Mouse (Mus musculus) embryo, embryonic 11 days (tissue): ENCODE data around the gene Zfp683.

Source experiments
- DNase-seq: peaks from one replicate; pipeline ENCODE4 v3.0.0-alpha.2; 2015

The Zfp683 gene

DNA sequence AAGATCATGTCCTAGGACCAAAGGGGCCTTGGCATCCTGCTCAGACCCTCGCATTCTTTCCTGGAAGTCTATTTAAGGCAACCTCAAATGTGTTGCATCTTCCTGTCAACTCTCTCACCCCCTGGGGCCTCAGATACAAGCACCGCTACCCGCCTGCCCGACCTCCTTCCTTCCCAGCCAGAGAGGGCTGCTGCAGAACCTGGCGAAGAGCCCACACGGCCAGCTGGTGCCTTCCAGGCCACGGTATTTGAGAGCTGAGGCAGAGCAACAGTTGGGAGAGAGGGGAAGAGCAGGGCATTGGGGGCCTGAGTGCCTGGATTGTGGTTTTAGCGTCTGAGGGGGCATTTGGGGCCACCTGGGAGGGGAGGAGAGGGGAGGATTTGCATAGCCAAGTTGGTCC, 1.1 kb upstream of the Zfp683 start:
- DNase-seq = no peak

DNA sequence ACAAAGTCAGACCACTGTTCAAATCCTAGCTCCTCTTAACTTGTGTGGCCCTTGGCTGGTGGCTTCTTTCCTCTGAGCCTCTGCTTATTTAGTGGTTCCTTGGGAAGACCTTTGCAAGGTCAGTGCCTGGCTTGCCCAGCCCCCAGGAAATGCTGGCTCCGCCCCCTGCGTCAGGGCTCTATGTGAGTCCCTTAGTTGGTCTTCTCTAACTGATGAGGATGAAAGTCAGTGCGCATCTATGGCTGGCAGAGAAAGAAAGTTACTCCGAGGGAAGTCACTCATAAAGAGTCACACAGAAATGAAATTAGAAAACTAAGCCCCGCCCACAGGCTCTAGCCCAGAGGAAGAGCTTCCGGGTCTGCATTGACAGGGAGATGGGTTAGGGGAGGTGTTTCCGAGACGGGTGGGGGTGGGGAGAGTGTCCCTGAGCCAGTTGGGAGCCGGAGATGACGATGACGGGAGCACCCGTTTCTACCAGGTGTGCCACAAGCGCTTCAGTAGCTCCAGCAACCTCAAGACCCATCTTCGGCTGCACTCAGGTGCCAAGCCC, 4.6 kb downstream of the Zfp683 start:
- no peak for DNase-seq

DNA sequence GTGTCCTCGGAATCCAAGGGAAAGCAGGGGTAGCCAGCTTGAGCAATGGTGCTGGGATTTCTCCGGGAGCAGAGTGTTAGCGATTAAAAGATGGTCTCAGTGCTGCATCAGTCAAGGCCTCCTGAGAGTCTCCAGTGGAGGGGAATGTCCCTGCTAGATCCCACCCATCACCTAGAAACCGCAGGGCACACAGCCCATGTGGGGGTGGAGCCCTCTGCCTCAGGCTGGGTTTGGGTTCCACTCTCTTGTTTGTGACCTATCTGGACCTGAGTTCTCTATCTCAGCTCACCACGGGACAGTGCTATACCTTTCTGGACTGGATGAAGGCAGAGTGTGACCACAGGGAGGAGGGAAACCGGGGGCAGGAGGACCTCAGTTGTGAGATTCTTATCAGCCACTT, 5.3 kb downstream of the Zfp683 start:
- no peak for DNase-seq

DNA sequence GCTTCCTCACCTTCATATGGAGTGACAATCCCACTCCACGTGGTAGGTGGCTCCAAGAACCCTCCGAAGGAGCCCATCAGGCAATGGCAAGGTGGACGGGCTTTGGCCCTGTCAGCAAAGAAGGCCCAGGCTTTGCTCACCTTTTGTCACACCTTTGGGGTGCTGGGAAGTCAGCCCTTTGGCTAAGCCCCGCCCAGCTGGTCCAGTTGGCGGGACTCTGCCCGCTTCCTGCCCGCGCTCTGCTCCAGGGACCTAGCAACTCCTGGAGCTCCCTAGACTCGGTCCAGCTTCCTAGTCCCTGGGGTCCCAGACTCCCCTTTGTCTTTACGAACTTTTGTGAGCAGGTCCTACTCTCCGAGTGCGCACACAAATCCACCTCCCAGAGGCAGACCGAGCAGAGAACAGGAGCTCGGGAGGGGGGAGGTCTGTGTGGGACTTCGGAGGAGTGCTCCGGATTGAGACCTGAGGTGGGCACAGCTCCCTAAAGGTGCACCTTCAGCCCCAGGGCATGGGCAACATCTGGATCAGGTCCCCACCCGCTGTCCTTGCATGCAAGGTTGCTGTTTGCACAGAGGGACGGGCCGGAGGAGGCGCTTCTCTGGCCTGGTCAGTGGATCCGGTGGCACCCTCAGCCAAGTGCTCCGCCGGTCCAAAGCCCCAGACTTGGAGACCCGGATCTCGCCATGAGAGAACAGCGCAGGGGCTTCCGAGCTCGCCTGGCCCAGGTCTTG, 6.7 kb downstream of the Zfp683 start, which contains the start of gene Crybg2:
TSS of gene Crybg2 (plus strand) at position 681 of the 731 bp plus-strand sequence.
- no peak for DNase-seq

DNA sequence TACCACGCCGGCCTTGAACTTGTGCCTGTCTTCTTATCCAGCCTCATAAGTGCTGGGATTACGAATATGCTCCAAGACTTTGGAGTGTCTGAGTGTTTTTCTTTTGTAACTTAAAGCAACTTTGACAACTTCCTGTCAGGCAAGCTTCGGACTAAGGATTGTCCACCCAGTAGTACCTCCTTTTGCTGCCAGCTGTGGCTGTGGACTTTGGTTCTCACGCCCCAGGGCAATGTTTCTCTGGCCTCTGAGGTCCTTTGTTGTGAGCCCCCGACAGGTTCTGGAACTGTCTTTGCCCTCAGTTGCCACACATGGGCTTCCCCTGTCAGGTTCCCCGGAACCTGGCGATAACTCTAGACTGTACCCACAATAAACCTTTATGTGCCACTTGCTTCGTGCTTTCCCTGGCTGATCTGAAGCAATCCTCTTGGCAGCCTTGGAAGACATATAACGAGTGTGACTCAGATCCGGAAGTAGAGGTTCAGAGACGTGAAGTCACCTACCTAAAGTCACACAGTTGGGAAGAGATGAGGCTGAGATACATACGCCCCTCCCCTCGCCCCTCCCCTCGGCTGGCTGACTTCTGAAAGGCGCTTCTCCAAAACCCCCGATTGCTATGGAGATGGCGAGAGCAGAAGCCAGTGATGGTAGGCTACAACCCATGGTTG, 7.7 kb downstream of the Zfp683 start:
- DNase-seq = no peak

DNA sequence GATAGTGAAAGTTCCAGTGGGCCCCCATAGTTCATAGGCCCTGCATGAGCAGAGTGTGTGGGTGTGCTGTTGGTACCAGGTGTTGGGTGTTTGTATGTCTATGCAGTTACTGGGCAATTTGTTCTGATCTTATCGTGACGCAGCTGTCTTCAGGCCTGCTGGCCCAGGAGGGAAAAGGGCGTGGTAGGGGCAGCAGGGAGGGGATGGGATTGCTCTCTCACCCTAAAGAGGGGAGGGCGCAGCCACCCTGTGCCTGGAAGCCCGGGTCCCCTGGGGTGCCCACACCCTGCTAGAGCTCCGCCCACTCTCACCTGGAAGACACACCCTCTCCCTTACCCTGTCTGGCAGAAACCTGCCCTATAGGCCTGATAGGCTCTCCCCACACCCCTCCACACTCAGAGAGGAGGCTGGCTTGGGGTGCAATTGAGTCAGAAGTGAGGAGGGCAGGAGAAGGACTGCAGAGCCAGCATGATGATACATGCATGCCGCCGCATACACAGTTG, 8.4 kb downstream of the Zfp683 start:
- DNase-seq = no peak

DNA sequence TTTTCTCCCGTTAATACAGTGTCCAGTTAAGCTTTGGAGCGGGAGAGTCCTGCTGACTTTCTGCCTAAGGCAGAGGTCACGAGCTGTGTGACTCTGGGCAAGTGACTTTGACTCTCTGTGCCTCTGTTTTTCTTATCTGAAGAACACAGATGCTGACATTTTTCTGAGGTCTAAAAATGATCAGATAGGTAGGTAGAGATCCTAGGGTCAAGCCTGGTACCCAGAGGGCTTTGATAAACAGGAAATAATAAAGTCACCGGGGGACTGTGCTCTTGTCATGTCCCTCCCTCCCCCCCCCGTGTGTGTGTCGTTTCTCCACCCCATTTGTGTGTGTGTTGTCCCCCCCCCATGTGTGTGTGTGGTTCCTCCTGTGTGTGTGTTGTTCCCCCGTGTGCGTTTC, 8.9 kb downstream of the Zfp683 start:
- DNase-seq = no peak

DNA sequence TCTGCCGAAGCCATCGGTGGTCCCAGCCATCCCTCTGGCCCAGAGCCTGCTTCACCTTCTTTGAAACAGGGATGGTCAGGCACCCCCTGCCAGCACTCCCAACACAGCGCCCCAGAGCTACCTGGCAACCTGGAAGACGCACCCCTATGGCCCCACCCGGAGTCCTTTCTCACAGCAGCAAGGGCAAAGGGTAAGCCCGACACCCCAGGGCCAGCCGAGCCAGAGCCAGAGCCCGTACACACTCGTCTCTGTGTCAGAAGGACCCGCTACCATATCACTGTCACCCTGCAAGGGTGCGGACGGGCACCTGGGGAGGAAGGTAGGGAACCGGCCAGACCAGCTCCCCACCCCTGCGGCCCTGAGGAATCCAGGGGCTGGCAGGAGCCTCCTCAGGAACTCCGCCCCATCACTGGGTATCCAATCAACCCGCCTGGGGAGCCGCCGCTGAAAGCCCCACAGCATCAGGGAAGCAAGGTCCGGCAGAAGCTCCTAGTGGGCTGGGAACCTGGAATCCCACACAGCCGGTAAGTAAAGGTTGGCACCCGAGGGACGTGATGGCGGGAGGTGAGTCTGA, 11.9 kb downstream of the Zfp683 start:
- no peak for DNase-seq

DNA sequence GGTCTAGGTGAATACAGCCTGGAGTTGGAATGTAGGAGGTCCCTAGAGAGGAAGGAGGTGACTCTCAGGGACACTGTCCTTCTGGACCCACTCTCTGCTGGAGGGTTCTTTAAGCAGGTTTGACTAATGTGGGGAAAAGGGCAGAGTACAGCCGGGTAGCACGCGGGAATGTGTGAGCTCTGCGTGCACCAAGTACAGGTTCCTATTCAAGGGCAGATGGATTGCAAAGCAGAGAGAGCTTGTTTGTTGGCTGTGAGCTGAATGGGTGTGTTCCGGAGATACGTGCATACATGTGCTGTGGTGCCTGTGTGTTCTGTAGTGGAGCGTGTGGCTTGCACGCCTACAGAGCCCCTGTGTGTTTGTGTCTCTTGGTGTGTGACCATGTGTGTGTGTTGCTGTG, 13.7 kb downstream of the Zfp683 start:
- DNase-seq = no peak

DNA sequence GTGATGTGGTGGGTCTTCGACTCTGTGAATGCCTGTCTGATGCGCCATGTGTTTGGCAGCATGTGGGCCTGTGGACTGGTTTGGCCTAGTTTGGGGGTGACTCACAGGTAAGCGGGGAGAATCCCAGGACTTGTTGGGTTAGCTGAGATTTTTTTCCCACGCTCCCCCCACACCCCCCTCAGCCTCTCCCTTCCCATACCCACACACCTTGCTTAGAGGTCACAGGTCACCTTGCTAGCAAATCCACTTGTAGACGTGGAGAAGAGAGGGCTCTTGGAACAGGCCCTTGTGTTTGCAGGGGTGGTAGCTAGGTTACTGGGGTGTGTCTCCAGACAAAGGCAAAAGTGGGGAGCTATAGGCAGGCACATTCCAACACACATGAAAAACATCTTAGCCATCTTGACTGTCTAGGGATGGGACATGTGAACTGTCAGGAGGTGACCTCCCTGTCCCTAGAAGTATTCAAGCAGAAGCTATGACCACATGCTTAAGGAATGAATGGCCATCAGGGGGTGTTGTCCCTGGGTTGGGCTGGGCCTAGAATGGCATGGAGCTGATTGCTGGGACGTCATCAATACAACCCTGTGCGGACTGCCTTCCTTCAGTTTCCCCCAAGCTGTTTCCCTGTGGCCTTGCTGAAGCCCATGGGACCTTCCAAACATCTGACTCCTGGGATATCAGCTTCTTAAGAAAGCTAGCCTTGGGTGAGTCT, 14.4 kb downstream of the Zfp683 start:
- no peak for DNase-seq

DNA sequence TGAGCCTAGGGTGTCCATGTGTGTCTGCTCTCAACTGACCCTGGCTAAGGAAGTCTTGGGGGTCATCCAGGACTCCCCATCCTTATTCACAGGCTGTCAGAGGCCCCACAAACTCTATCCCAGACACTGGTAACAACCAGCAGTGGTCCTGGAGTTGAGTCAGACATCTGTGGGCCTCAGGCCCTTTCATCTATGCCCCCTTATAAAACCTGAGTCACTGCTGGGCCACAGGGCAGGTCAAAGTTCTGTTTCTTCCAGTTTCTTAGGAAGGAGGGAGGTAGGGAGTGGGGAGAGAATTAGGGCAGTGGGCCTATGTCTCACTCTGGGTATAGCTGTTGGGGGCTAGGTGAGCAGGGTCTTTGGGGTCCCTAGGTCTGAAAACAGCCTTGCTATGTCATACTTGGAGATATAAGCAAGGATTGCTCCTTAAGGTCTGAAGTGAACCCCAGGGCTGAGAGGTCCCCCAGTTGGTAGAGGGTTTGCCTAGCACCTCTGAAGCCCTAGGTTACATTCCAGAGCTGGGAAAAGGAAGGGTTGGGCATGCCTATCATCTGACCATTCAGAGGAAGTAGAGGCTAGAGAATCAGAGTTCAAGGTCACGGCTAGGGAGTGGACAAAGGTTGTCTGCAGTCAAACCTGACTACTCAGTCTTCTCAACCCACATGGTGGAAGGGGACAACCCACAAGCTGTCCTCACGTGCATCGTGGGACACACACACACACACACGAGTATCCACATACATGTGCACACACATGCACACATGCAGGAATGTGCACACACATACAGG, 15.3 kb downstream of the Zfp683 start:
- no peak for DNase-seq

DNA sequence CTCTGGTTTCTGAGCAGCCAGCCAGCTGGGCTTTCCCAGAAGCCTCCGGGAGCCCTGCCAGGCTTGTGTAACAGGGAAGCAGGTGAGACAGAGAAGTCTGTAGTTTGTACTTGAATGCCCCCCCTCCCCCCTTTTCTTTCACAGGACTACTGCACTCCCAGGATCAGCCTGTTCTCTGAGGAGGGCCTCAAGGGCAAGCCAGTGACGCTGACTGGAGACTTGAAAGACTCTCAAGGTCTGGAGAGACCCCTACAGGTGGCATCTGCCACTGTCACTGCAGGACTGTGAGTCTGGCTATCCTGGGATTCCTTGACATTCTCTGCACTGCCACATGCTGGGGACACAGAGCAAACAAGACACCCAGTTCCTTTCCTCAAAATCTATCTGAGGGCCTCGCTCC, 25.1 kb downstream of the Zfp683 start:
- DNase-seq = peak; percentile 90

DNA sequence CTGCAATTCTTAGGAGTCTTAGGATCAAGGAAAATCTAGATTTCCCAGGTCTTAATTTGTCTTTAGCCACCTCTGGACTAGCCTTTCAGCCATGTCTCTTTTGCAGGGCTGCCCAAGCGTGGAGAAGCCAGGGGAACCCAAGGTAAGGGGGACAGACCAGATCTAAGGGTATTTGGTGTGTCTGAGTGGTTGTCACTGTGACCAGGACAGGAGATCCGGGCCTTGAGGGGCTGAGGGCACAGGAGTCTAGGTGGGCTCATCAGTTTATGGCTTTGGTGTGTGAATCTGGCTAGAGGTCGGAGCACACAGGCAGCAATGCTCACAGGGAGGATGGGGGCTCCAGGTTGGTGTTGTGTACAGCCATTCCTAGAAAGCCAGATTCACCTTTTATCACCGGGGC, 27.0 kb downstream of the Zfp683 start:
- DNase-seq = no peak

DNA sequence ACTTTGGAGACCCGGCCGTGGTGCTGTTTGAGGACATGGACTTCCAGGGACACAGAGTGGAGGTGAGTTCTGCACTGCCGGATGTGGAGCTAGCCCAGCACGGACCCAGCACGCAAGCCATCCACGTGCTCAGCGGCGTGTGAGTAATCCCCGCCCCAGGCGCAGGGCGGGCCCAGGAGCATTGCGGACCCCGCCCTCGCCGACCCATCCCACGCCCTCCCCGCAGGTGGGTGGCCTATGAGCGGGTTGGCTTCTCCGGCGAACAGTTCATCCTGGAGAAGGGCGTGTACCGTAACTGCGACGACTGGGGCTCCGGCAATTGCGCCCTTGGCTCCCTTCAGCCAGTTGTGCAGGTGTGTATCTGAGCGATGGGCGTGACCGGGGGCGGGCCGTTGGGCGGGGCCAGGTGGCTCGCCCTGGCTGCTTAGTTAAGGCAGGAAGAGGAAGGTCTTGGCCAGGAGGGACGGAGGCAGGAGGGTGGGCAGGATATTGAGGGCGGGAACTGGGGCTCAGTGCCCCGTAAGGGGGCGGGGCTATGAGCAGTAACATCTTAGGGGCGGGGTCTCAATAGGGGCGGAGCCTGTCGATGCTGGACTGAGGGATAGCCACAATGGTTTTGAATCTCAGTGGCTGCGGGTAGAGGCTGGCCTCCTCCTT, 28.2 kb downstream of the Zfp683 start:
- peak; percentile 89 for DNase-seq

DNA sequence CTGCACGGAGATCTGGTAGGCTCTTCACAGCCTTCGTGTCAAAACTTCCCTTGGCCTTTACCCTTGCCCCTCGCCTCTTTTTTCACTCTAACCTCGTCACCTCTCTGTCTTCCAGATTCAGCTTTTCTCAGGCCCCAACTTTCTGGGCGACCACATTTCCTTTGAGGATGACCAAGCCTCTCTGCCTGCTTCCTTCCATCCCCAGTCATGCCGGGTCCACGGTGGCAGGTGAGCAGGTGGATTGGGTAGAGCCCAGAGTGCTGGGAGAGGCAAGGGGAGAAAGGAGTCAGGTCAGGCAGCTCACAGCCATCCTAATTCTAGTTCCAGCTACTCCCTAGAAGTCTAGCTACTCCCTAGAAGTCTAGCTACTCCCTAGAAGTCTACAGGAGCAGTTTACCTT, 28.8 kb downstream of the Zfp683 start:
- no peak for DNase-seq

DNA sequence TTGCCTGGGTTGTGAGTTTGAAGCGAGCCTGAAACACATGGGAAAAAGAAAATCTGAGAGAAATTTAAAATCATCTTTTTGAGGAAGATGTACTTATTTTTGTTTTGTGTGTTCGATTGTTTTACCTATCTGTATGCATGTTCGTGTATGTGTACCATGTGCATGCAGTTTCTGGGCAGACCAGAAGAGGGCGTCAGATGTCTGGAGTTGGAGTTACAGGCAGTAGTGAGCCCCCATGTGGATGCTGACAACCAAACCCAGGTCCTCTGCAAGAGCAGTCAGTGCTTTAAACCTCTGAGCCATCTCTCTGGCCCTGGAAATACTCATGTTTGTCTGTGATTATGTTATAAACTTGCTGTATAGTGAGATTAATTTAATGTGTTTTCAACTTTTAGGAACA, 31.4 kb downstream of the Zfp683 start:
- no peak for DNase-seq

DNA sequence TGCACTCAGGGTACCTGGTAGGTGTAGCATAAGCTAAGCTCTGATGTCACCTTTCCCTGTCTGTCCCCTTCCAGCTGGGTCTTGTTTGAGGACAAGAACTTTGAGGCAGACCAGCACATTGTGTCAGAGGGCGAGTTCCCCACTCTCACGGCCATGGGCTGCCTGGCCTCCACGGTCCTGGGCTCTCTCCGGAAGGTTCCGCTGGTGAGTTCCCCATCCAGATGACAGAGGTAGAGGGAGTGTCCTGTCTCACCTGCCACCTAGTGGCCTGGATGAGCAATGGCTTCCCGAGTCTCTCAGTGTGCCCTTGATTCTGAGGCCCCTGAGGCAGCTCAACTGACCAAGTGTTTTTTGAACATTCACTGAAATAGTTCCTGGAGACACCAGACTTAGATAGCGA, 33.8 kb downstream of the Zfp683 start:
- peak; percentile 70 for DNase-seq

DNA sequence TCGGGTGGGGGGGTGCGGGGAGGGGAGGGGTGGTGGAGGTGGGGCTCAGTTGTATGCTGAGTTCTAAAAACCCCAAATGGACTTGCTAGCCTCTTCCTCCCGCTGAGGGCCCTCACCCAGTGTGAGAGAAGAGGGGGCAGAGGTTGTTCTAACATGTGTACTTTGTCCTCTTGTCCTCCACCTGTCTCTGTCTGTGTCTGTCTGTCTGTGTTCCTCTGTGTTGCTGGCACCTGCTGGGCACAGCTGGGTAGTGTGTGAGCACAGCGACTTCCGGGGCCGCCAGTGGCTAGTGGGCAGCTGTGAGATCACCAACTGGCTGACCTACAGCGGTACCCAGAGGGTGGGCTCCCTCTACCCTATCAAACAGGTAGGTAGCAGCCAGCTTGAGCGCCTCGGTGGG, 35.4 kb downstream of the Zfp683 start:
- no peak for DNase-seq

DNA sequence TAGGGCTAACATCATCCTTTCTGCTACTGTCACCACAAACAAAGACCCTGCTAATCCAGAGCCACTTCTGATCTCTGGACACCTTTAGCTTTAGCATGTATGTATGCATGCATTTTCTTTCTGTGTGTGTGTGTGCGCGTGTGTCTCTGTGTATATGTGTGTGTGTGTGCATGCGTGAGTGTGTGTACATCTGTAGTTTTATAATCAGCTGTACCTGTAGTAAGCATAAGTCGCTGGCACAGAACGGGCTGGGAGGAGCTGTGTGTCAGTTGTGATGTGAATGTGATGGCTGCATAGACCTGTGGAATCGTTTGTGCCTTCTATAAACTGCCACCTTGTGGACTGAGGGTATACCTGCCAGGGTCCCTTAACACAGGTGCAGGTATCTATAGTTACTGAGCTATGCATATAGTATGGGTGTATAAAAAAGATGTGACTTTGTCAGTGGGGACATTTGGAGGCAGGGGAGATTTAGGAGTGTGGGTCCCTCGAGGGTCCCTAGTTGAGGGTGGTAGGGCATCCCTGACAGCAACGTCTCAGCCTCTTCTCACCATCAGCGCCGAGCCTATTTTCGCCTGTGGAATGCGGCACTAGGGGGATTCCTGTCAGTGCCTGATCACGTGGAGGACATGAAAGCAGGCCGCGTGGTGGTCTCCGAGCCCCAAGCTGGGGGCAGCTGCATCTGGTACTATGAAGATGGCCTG, 37.0 kb downstream of the Zfp683 start:
- no peak for DNase-seq

DNA sequence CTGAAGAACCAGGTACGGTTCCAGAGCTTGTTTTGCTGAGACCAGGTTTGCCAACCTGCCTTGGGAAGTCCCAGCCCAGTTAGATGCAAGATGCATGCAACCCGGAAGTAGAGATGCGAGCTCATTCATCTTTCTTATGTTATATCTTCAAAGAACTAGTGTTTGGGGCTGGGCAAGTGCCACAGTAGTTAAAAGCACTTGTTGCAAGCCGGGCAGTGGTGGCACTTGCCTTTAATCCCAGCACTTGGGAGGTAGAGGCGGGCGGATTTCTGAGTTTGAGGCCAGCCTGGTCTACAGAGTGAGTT, 37.5 kb downstream of the Zfp683 start:
- no peak for DNase-seq
